Mouse (Mus musculus): ENCODE data around the gene Pdcd1lg2. TPM values are rescaled to one million over a fixed set of nuclear protein-coding genes. Genes with fewer than 3 reads are reported as not detected.

The Pdcd1lg2 gene
- polyA plus RNA-seq (2012; rRNA removed), result 0.19 and 0.46 TPM in 2 replicates

DNA sequence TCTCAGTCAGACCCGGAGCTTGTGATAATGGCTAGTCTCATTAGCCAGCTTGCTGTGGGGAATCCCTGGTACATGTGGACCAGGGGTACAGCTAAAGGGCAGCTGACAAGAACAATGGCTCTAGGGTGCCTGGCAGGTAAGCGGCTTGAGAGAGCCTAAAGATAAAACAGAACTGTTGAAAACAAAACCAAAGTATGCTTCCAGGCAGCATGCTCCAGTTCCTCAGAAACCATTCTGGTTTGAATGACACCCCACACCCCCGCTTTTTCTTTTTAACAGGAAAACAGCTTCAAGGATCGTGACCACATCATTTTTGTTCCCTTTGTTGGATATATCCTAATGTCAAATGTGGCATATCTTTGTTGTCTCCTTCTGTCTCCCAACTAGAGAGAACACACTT lies at the start of gene Pdcd1lg2:
Gene Pdcd1lg2, plus strand, starts transcription at position 301 of the 400 bp plus-strand sequence.
- no peak within 1 kb of the TSS for H3K27ac ChIP-seq (ENCODE audit: control insufficient read depth, insufficient read depth, low read depth, low read length)
- no peak within 1 kb of the TSS for H3K4me3 ChIP-seq (ENCODE audit: control insufficient read depth, low read depth, low read length)
- H3K27me3 ChIP-seq (ENCODE audit: control insufficient read depth, insufficient read depth, low read length), result no peaks in the 10 kb centered on the region
- H3K4me1 ChIP-seq (ENCODE audit: control insufficient read depth, insufficient read depth, low read length), result peaks cover 2% of the 10 kb centered on the region; the same call in 1 of the 2 replicates
- no peaks in the 10 kb centered on the region for H3K36me3 ChIP-seq (ENCODE audit: control insufficient read depth, insufficient read depth, low read length)
- no peak for TF ChIP-seq POLR2A (IDR thresholded peaks at IDR 0.05; ENCODE audit: control insufficient read depth, low read depth, low read length)
- no peak for TF ChIP-seq CTCF (IDR thresholded peaks at IDR 0.05; ENCODE audit: control insufficient read depth, insufficient read depth, insufficient replicate concordance, low read depth, low read length)

DNA sequence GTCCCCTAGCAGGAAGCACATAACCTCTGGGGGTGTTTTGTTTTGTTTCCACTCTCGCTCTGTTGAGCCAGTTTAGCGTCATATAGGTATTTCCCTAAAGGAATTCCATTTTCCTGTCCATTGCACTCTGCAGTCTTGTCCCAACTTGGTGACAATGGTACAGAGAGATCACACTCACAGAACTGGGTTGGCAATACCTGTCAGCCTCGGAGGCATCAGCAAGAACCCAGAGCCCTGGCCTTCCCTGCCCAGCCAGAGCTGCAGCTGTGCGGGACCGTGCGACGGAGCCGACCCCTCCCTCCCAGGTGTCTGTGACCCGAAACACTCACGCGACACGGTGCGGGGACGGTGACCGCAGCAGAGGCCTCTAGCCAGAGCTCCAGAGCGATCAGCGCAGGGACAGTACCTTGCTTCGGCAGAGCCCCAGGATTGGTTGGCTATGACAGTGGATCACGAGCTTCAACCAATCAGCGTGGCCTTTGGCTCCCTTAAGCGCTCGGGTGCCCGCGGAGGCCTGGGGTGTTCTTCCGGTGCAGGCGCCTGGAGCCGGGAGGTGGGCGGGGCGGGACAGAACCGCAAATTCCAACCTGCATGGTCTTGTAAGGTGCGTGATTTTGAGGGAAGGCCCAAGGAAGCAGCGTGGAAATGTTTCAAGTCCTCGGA lies 49.1 kb upstream of the Pdcd1lg2 start:
- Histone ChIP-seq H3K36me3 (ENCODE audit: control insufficient read depth, insufficient read depth, low read length) (no peaks in the 10 kb centered on the region), H3K4me1 (ENCODE audit: control insufficient read depth, insufficient read depth, low read length) (peaks cover 4% of the 10 kb centered on the region; the same call in 1 of the 2 replicates), H3K4me3 (ENCODE audit: control insufficient read depth, low read depth, low read length) (peak overlapping the region; percentile 87), H3K27ac (ENCODE audit: control insufficient read depth, insufficient read depth, low read depth, low read length) (peak overlapping the region; percentile 12; the same call in 1 of the 2 replicates), H3K27me3 (ENCODE audit: control insufficient read depth, insufficient read depth, low read length) (no peaks in the 10 kb centered on the region)
- TF ChIP-seq POLR2A (IDR thresholded peaks at IDR 0.05; ENCODE audit: control insufficient read depth, low read depth, low read length) (peak; percentile 57), CTCF (IDR thresholded peaks at IDR 0.05; ENCODE audit: control insufficient read depth, insufficient read depth, insufficient replicate concordance, low read depth, low read length) (no peak)

DNA sequence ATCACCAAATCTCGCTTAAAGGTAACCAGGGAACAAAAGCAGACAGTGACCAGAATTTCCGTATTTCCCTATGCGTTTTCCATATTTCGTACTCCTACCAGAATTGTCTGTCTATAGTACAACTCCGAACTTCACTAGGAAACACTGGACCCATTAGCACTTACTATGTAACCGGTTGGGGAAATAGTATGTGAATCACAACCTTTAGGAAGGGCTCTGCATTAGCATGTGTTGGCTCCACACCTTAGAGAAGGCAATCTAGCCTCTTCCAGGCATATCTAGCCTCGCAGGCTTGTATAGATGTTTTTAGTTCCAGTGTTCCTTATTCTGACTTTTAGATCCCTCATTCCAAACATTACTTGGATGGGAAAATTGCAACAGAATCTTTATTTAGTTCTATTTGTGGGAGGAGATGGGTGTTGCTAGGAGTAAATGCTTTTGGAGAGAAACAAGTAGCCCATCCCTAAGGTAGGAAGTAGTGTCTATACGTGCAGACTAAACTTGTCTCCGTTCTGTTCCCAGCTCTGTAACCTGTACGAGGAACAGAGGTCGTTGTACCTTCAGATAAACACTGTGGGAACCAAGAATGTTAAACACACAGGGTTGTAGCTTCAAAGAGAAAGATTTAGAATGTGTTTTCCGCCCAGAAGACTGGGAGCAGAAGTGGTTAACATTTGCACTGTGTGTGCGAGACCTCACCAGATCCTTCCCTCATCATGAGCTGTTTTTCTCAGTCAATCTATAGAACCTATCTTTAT lies 48.4 kb upstream of the Pdcd1lg2 start:
- no peak overlapping the region for H3K27ac ChIP-seq (ENCODE audit: control insufficient read depth, insufficient read depth, low read depth, low read length)
- H3K36me3 ChIP-seq (ENCODE audit: control insufficient read depth, insufficient read depth, low read length), result no peaks in the 10 kb centered on the region
- TF ChIP-seq POLR2A (IDR thresholded peaks at IDR 0.05; ENCODE audit: control insufficient read depth, low read depth, low read length) (no peak), CTCF (IDR thresholded peaks at IDR 0.05; ENCODE audit: control insufficient read depth, insufficient read depth, insufficient replicate concordance, low read depth, low read length) (no peak)
- H3K4me3 ChIP-seq (ENCODE audit: control insufficient read depth, low read depth, low read length), result peak overlapping the region; percentile 87
- peaks cover 10% of the 10 kb centered on the region for H3K4me1 ChIP-seq (ENCODE audit: control insufficient read depth, insufficient read depth, low read length)
- no peaks in the 10 kb centered on the region for H3K27me3 ChIP-seq (ENCODE audit: control insufficient read depth, insufficient read depth, low read length)

DNA sequence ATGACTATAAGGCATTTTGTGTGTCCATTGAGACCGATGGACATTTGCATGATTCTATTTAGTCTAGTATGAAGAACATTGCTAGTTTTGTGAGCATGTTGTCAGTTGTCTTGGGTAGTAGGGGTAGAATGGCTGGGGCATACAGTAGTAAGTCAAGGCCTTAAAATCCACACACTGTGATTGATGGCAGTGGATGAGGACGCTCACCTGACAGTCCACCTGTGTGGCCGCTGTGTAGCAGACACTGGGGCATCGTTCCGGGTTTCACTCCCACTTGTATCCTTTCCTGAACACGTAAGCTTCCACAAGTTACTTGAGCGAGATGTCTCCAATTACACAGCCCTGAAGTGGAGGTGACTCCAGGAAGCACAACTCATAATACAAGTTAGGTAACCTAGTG lies 47.2 kb upstream of the Pdcd1lg2 start:
- Histone ChIP-seq H3K27ac (ENCODE audit: control insufficient read depth, insufficient read depth, low read depth, low read length) (no peak overlapping the region), H3K4me1 (ENCODE audit: control insufficient read depth, insufficient read depth, low read length) (peaks cover 11% of the 10 kb centered on the region), H3K4me3 (ENCODE audit: control insufficient read depth, low read depth, low read length) (no peak overlapping the region), H3K36me3 (ENCODE audit: control insufficient read depth, insufficient read depth, low read length) (no peaks in the 10 kb centered on the region), H3K27me3 (ENCODE audit: control insufficient read depth, insufficient read depth, low read length) (no peaks in the 10 kb centered on the region)
- TF ChIP-seq POLR2A (IDR thresholded peaks at IDR 0.05; ENCODE audit: control insufficient read depth, low read depth, low read length) (no peak), CTCF (IDR thresholded peaks at IDR 0.05; ENCODE audit: control insufficient read depth, insufficient read depth, insufficient replicate concordance, low read depth, low read length) (no peak)

DNA sequence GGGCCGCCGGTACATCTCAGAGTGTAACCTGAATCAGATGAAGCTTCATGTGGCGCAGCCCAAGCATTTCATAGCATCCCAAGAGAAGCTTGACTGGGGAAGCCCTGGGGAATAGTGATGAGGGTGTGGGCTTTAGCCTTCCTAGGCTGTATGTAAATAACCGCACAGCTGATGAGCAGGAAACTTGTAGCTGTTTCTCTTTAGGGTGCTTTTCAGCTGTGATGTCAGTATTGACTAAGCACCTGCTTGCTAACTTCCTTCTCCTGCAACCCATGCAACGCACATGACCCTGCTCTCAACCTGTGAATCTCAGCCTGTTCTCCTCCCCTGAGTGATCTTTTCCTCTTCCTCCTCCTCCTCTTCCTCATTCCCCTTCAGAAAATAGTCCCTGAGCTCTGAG lies 46.6 kb upstream of the Pdcd1lg2 start:
- Histone ChIP-seq H3K4me3 (ENCODE audit: control insufficient read depth, low read depth, low read length) (no peak overlapping the region), H3K4me1 (ENCODE audit: control insufficient read depth, insufficient read depth, low read length) (peaks cover 11% of the 10 kb centered on the region), H3K27ac (ENCODE audit: control insufficient read depth, insufficient read depth, low read depth, low read length) (no peak overlapping the region), H3K36me3 (ENCODE audit: control insufficient read depth, insufficient read depth, low read length) (no peaks in the 10 kb centered on the region), H3K27me3 (ENCODE audit: control insufficient read depth, insufficient read depth, low read length) (no peaks in the 10 kb centered on the region)
- TF ChIP-seq CTCF (IDR thresholded peaks at IDR 0.05; ENCODE audit: control insufficient read depth, insufficient read depth, insufficient replicate concordance, low read depth, low read length) (no peak), POLR2A (IDR thresholded peaks at IDR 0.05; ENCODE audit: control insufficient read depth, low read depth, low read length) (no peak)

DNA sequence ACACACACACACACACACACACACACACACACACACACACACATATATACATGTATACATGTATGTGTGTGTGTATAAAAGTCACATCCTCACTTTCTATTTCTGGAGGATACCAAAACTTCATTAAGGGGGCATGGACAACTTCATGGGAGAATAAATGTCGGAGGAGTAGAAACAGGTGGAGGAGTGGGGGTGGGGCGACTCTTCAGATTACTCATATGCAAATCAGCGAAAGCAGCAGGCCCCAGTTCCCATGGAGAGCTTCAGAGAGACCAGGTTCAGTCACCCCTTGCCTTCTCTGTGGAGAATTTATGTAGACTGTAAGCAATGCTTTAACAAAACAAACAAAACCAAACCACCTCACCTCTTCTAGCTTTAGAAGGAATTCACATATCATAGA lies 45.6 kb upstream of the Pdcd1lg2 start:
- Histone ChIP-seq H3K27me3 (ENCODE audit: control insufficient read depth, insufficient read depth, low read length) (no peaks in the 10 kb centered on the region), H3K36me3 (ENCODE audit: control insufficient read depth, insufficient read depth, low read length) (no peaks in the 10 kb centered on the region), H3K4me3 (ENCODE audit: control insufficient read depth, low read depth, low read length) (no peak overlapping the region), H3K27ac (ENCODE audit: control insufficient read depth, insufficient read depth, low read depth, low read length) (no peak overlapping the region), H3K4me1 (ENCODE audit: control insufficient read depth, insufficient read depth, low read length) (peaks cover 11% of the 10 kb centered on the region)
- no peak for TF ChIP-seq CTCF (IDR thresholded peaks at IDR 0.05; ENCODE audit: control insufficient read depth, insufficient read depth, insufficient replicate concordance, low read depth, low read length)
- TF ChIP-seq POLR2A (IDR thresholded peaks at IDR 0.05; ENCODE audit: control insufficient read depth, low read depth, low read length), result no peak

DNA sequence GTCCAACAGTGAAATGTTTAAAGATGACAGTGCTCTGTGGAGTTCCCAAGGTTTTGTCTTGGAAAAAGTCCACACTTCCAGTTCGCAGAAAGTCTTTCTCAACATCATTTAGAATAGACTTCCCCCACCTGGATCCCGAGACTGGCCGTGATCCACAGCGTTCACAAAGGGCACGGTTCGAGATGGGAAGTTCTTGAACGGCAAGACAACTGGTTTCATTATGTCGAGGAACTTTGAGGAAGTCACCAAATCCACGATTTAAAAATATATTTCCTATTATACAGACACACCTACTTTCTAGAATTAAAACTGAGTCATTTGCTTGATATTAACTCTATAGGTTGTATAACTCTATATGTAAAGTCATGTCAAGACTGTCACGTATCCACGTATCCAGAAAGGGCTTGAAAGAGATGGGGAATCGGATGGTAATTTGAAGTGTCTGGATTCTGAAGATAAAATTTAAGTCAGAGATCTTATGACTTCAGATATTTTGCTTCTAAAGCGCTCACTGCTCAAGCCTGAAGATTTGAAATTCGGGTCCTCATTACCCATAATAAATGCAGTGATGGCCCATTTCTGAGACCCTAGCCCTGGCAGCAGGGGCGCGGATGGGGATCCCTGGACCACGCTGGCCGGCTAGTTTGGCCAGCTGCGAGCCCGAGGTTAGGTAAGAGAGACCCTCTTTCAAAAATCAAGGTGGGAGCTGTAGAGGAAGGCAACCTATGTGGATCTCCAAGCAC lies 44.3 kb upstream of the Pdcd1lg2 start:
- Histone ChIP-seq H3K27me3 (ENCODE audit: control insufficient read depth, insufficient read depth, low read length) (no peaks in the 10 kb centered on the region), H3K36me3 (ENCODE audit: control insufficient read depth, insufficient read depth, low read length) (no peaks in the 10 kb centered on the region), H3K4me3 (ENCODE audit: control insufficient read depth, low read depth, low read length) (peak overlapping the region; percentile 48), H3K27ac (ENCODE audit: control insufficient read depth, insufficient read depth, low read depth, low read length) (no peak overlapping the region), H3K4me1 (ENCODE audit: control insufficient read depth, insufficient read depth, low read length) (peaks cover 10% of the 10 kb centered on the region)
- no peak for TF ChIP-seq POLR2A (IDR thresholded peaks at IDR 0.05; ENCODE audit: control insufficient read depth, low read depth, low read length)
- TF ChIP-seq CTCF (IDR thresholded peaks at IDR 0.05; ENCODE audit: control insufficient read depth, insufficient read depth, insufficient replicate concordance, low read depth, low read length), result no peak

All from testis, adult 2 months (tissue).